Comparison of ENCODE assay signal across 20 mouse cellular contexts in genomic region chr11:118412601-118413000, GRCm38 (mm10). TPM values are rescaled to one million over a fixed set of nuclear protein-coding genes. Genes with fewer than 3 reads are reported as not detected.
DNase-seq lines count a peak whose midpoint lies in the region; ATAC-seq and TF ChIP-seq lines count a peak whose summit lies in the region.
"Had no signal": no experiment of that assay in that cellular context is flagged by ENCODE, and none has a peak within 500 bp of the region (broad histone marks: within the 10 kb centered on the region; RNA-seq: fewer than 3 reads in every experiment).

No protein-coding gene starts in this region.

- no peak for DNase-seq in forebrain, embryonic 14.5 days (ENCODE audit: low spot score)
- DNase-seq in kidney, adult 11 months = peak; percentile 76
- DNase-seq in kidney, postnatal 10 days = no peak
- DNase-seq in limb, embryonic 10.5 days (ENCODE audit: low spot score) = no peak
- DNase-seq in lung, adult 2 months = no peak
- DNase-seq: adrenal gland, postnatal 25 days; B cell, adult 2 months; gastrocnemius, postnatal 14 days; liver, embryonic 13.5 days; lung, adult 18-20 months; lung, postnatal 10 days; midbrain, embryonic 14.5 days; right cerebral cortex, postnatal 14 days; thymus, postnatal 14 days had no signal

- H3K9ac ChIP-seq in forebrain, embryonic 16.5 days (replicated peaks; ENCODE audit: low read depth, low read length) = no peak overlapping the region
- H3K9ac ChIP-seq in forebrain, embryonic 14.5 days (ENCODE audit: low read length) = no peak overlapping the region
- H3K9ac ChIP-seq in limb, embryonic 12.5 days (replicated peaks) = 0 out of 2 replicates have a peak overlapping the region, but pooled peaks have one; percentile 1
- H3K9ac ChIP-seq: limb, embryonic 15.5 days; liver, embryonic 13.5 days had no signal

- H3K36me3 ChIP-seq in forebrain, embryonic 16.5 days (ENCODE audit: control insufficient read depth, insufficient read depth) = peaks cover 7% of the 10 kb centered on the region; the same call in 1 of the 2 replicates
- peaks cover 44% of the 10 kb centered on the region for H3K36me3 ChIP-seq in forebrain, embryonic 14.5 days (ENCODE audit: control insufficient read depth, insufficient read depth, low read length)
- H3K36me3 ChIP-seq in limb, embryonic 12.5 days = peaks cover 93% of the 10 kb centered on the region
- H3K36me3 ChIP-seq in limb, embryonic 10.5 days = peaks cover 93% of the 10 kb centered on the region
- peaks cover 31% of the 10 kb centered on the region for H3K36me3 ChIP-seq in small intestine, adult 2 months (ENCODE audit: control insufficient read depth, insufficient read depth, low read length)

- no peak overlapping the region for H3K4me2 ChIP-seq in forebrain, embryonic 16.5 days (ENCODE audit: low read length)
- H3K4me2 ChIP-seq in forebrain, embryonic 14.5 days (ENCODE audit: low read length) = no peak overlapping the region
- H3K4me2 ChIP-seq in limb, embryonic 12.5 days = no peak overlapping the region
- H3K4me2 ChIP-seq: heart, embryonic 11.5 days; limb, embryonic 15.5 days; liver, embryonic 13.5 days had no signal

- H3K4me3 ChIP-seq in forebrain, embryonic 16.5 days (replicated peaks; ENCODE audit: low read length) = no peak overlapping the region
- no peak overlapping the region for H3K4me3 ChIP-seq in forebrain, embryonic 14.5 days (ENCODE audit: low read depth, low read length)
- H3K4me3 ChIP-seq in limb, embryonic 12.5 days (replicated peaks) = no peak overlapping the region
- no peak overlapping the region for H3K4me3 ChIP-seq in limb, embryonic 10.5 days
- H3K4me3 ChIP-seq in small intestine, adult 2 months (ENCODE audit: low read depth, low read length) = peak overlapping the region; percentile 37
- no peak overlapping the region for H3K4me3 ChIP-seq in lung, adult 2 months (replicated peaks; ENCODE audit: extremely low read depth, low read depth, low read length)
- H3K4me3 ChIP-seq: layer of hippocampus, adult 2 months; limb, embryonic 15.5 days; liver, embryonic 13.5 days had no signal

- TF ChIP-seq CTCF in small intestine, adult 2 months (IDR thresholded peaks at IDR 0.05; ENCODE audit: extremely low read depth, insufficient read length, insufficient replicate concordance, low read depth, low read length) = no peak
- TF ChIP-seq CTCF in lung, adult 2 months (IDR thresholded peaks at IDR 0.05; ENCODE audit: insufficient read depth, low read length) = no peak

- no peak for ATAC-seq in forebrain, embryonic 16.5 days
- no peak for ATAC-seq in forebrain, embryonic 14.5 days
- ATAC-seq in limb, embryonic 12.5 days (ENCODE audit: insufficient number of reproducible peaks, insufficient read depth, low FRiP score, low TSS enrichment, low read depth) = no peak

- peak overlapping the region; percentile 23; the same call in 1 of the 2 replicates for H3K27ac ChIP-seq in forebrain, embryonic 16.5 days (ENCODE audit: low read length)
- no peak overlapping the region for H3K27ac ChIP-seq in forebrain, embryonic 14.5 days (ENCODE audit: low read depth, low read length)
- no peak overlapping the region for H3K27ac ChIP-seq in limb, embryonic 12.5 days
- H3K27ac ChIP-seq in limb, embryonic 10.5 days = no peak overlapping the region
- peak overlapping the region; percentile 99 for H3K27ac ChIP-seq in small intestine, adult 2 months (ENCODE audit: insufficient read depth, low read depth, low read length)
- H3K27ac ChIP-seq: layer of hippocampus, adult 2 months; limb, embryonic 15.5 days; liver, embryonic 13.5 days had no signal

- no peaks in the 10 kb centered on the region for H3K27me3 ChIP-seq in forebrain, embryonic 16.5 days (replicated peaks; ENCODE audit: control insufficient read depth, insufficient read depth, low read length)
- no peaks in the 10 kb centered on the region for H3K27me3 ChIP-seq in forebrain, embryonic 14.5 days (replicated peaks; ENCODE audit: control insufficient read depth, insufficient read depth, low read length)
- no peaks in the 10 kb centered on the region for H3K27me3 ChIP-seq in limb, embryonic 12.5 days
- no peaks in the 10 kb centered on the region for H3K27me3 ChIP-seq in limb, embryonic 10.5 days (ENCODE audit: low read depth, poor library complexity, severe bottlenecking)
- no peaks in the 10 kb centered on the region for H3K27me3 ChIP-seq in small intestine, adult 2 months (ENCODE audit: control insufficient read depth, insufficient read depth, low read length)
- H3K27me3 ChIP-seq: limb, embryonic 15.5 days; liver, embryonic 13.5 days had no signal

- 85% methylated on average over 2 of the region's 2 CpGs for WGBS in forebrain, embryonic 16.5 days
- WGBS in forebrain, embryonic 14.5 days = 87% methylated on average over 2 of the region's 2 CpGs
- 90% methylated on average over 2 of the region's 2 CpGs for WGBS in limb, embryonic 12.5 days
- WGBS in limb, embryonic 10.5 days = 95% methylated on average over 2 of the region's 2 CpGs
- WGBS in small intestine, adult 2 months = 25% methylated on average over 2 of the region's 2 CpGs
- 55% methylated on average over 2 of the region's 2 CpGs for WGBS in lung, adult 2 months

- TF ChIP-seq POLR2A in small intestine, adult 2 months (IDR thresholded peaks at IDR 0.05; ENCODE audit: low read depth, low read length) = no peak
- no peak for TF ChIP-seq POLR2A in lung, adult 2 months (IDR thresholded peaks at IDR 0.05; ENCODE audit: borderline replicate concordance, extremely low read depth, low read depth, low read length)

- H3K4me1 ChIP-seq in forebrain, embryonic 16.5 days (replicated peaks; ENCODE audit: control insufficient read depth, insufficient read depth, low read length) = peaks cover 26% of the 10 kb centered on the region
- no peaks in the 10 kb centered on the region for H3K4me1 ChIP-seq in forebrain, embryonic 14.5 days (ENCODE audit: control insufficient read depth, insufficient read depth, low read length)
- H3K4me1 ChIP-seq in limb, embryonic 12.5 days (replicated peaks) = peaks cover 7% of the 10 kb centered on the region
- H3K4me1 ChIP-seq in limb, embryonic 10.5 days = peaks cover 14% of the 10 kb centered on the region
- peaks cover 75% of the 10 kb centered on the region for H3K4me1 ChIP-seq in small intestine, adult 2 months (ENCODE audit: control insufficient read depth, insufficient read depth, insufficient read length, low read length)
- H3K4me1 ChIP-seq in lung, adult 2 months (ENCODE audit: control insufficient read depth, insufficient read depth, low read length) = peaks cover 15% of the 10 kb centered on the region

- no peaks in the 10 kb centered on the region for H3K9me3 ChIP-seq in forebrain, embryonic 16.5 days (ENCODE audit: control insufficient read depth, low read length)
- H3K9me3 ChIP-seq in forebrain, embryonic 14.5 days (replicated peaks; ENCODE audit: control insufficient read depth, low read length) = no peaks in the 10 kb centered on the region
- H3K9me3 ChIP-seq in limb, embryonic 12.5 days = no peaks in the 10 kb centered on the region
- H3K9me3 ChIP-seq in limb, embryonic 10.5 days (replicated peaks) = no peaks in the 10 kb centered on the region
- H3K9me3 ChIP-seq: limb, embryonic 15.5 days; liver, embryonic 13.5 days had no signal

RNA-seq across cellular contexts. Expression of gene Cant1, which starts 6.3 kb away (rescaled TPM):
- 26.0 and 27.3 TPM in 2 replicates for polyA plus RNA-seq in forebrain, embryonic 16.5 days (2015; fragmentation: Nextera tagmentation; extraction: Ambion mirVana)
- 21.4 and 22.8 TPM in 2 replicates for polyA plus RNA-seq in forebrain, embryonic 14.5 days (2014; fragmentation: Nextera tagmentation; extraction: Ambion mirVana)
- 30.5 and 32.0 TPM in 2 replicates for polyA plus RNA-seq in limb, embryonic 12.5 days (2016; fragmentation: Nextera tagmentation; extraction: Ambion mirVana)
- 24.1 and 25.9 TPM in 2 replicates for polyA plus RNA-seq in limb, embryonic 10.5 days (2016; fragmentation: Nextera tagmentation; extraction: Ambion mirVana)
- 73.6 and 158 TPM in 2 replicates for polyA plus RNA-seq in small intestine, adult 2 months (2012; rRNA removed)
- 55.9 and 61.9 TPM in 2 replicates for polyA plus RNA-seq in lung, adult 2 months (2012; rRNA removed)

RNA-seq across cellular contexts. Expression of gene Lgals3bp, which starts 10.7 kb away (rescaled TPM):
- polyA plus RNA-seq in forebrain, embryonic 16.5 days (2015; fragmentation: Nextera tagmentation; extraction: Ambion mirVana) = 2.7 and 2.8 TPM in 2 replicates
- polyA plus RNA-seq in forebrain, embryonic 14.5 days (2014; fragmentation: Nextera tagmentation; extraction: Ambion mirVana) = 3.0 TPM in 2 replicates
- polyA plus RNA-seq in limb, embryonic 12.5 days (2016; fragmentation: Nextera tagmentation; extraction: Ambion mirVana) = 4.1 and 4.3 TPM in 2 replicates
- polyA plus RNA-seq in limb, embryonic 10.5 days (2016; fragmentation: Nextera tagmentation; extraction: Ambion mirVana) = 2.7 and 3.4 TPM in 2 replicates
- 372 and 739 TPM in 2 replicates for polyA plus RNA-seq in small intestine, adult 2 months (2012; rRNA removed)
- polyA plus RNA-seq in lung, adult 2 months (2012; rRNA removed) = 259 and 311 TPM in 2 replicates

RNA-seq across cellular contexts. Expression of gene C1qtnf1, which starts 15.4 kb away (rescaled TPM):
- polyA plus RNA-seq in forebrain, embryonic 16.5 days (2015; fragmentation: Nextera tagmentation; extraction: Ambion mirVana) = 3.2 and 3.3 TPM in 2 replicates
- polyA plus RNA-seq in forebrain, embryonic 14.5 days (2014; fragmentation: Nextera tagmentation; extraction: Ambion mirVana) = 2.3 and 3.0 TPM in 2 replicates
- polyA plus RNA-seq in limb, embryonic 12.5 days (2016; fragmentation: Nextera tagmentation; extraction: Ambion mirVana) = 3.4 and 4.8 TPM in 2 replicates
- 1.9 and 3.1 TPM in 2 replicates for polyA plus RNA-seq in limb, embryonic 10.5 days (2016; fragmentation: Nextera tagmentation; extraction: Ambion mirVana)
- polyA plus RNA-seq in small intestine, adult 2 months (2012; rRNA removed) = 3.3 and 4.3 TPM in 2 replicates
- 17.9 and 21.8 TPM in 2 replicates for polyA plus RNA-seq in lung, adult 2 months (2012; rRNA removed)

RNA-seq across cellular contexts. Expression of gene Timp2, which starts 57.1 kb away (rescaled TPM):
- polyA plus RNA-seq in forebrain, embryonic 16.5 days (2015; fragmentation: Nextera tagmentation; extraction: Ambion mirVana) = 79.8 and 79.9 TPM in 2 replicates
- polyA plus RNA-seq in forebrain, embryonic 14.5 days (2014; fragmentation: Nextera tagmentation; extraction: Ambion mirVana) = 62.9 and 71.7 TPM in 2 replicates
- polyA plus RNA-seq in limb, embryonic 12.5 days (2016; fragmentation: Nextera tagmentation; extraction: Ambion mirVana) = 77.6 and 91.3 TPM in 2 replicates
- 35.4 and 49.6 TPM in 2 replicates for polyA plus RNA-seq in limb, embryonic 10.5 days (2016; fragmentation: Nextera tagmentation; extraction: Ambion mirVana)
- 22.6 and 27.7 TPM in 2 replicates for polyA plus RNA-seq in small intestine, adult 2 months (2012; rRNA removed)
- 353 and 397 TPM in 2 replicates for polyA plus RNA-seq in lung, adult 2 months (2012; rRNA removed)

Comparison
In these comparisons a context has a peak if more than half of its experiments do, and no peak if none do; other contexts are left out.
1. H3K27ac ChIP-seq: peak in forebrain, embryonic 16.5 days (single experiment) and small intestine, adult 2 months (single experiment); none in forebrain, embryonic 14.5 days (single experiment), limb, embryonic 12.5 days (single experiment) and limb, embryonic 10.5 days (single experiment).
2. RNA of gene Lgals3bp, which starts 10.7 kb away (polyA plus RNA-seq): 372 to 739 TPM in small intestine, adult 2 months and 259 to 311 TPM in lung, adult 2 months; 4.1 to 4.3 TPM in limb, embryonic 12.5 days, 2.7 to 3.4 TPM in limb, embryonic 10.5 days, 3.0 TPM in forebrain, embryonic 14.5 days and 2.7 to 2.8 TPM in forebrain, embryonic 16.5 days; every median in the first group is over 10 times any median in the second.